Mouse (Mus musculus) megakaryocyte, embryonic 14.5 days (primary cell): ENCODE results near the gene Tmem95.

Source experiments
- FLI1 ChIP-seq: IDR thresholded peaks from 2 replicates; pipeline ENCODE4 v1.6.1; 2012; ENCODE audit warnings: low read length, inconsistent platforms, mixed read lengths
- GATA1 ChIP-seq: IDR thresholded peaks from 3 replicates; pipeline ENCODE4 v1.6.1; 2012; ENCODE audit warnings: mixed read lengths, low read length, inconsistent platforms, borderline replicate concordance

DNA sequence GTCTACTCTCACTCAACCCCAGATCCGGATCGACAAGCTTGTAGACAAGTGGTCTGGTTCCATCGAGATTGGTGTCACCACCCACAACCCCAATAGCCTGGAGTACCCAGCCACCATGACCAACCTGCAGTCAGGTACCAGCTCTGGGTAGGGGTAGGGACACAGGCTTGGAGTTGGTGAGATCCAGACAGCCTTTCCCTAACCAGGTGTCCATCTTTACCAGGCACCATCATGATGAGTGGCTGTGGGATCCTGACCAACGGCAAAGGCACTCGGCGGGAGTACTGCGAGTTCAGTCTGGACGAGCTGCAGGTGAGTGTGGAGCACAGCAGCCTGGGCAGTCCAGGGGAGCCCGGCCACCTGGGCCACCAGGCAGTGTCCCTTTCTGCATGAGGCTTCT is 26.5 kb upstream of the Tmem95 start:
- TF ChIP-seq GATA1: no peak
- no peak for TF ChIP-seq FLI1
